Mouse (Mus musculus) MEL (cell line): ENCODE measurements around the gene Klhl23. TPM values are rescaled to one million over a fixed set of nuclear protein-coding genes. Genes with fewer than 3 reads are reported as not detected.

ENCODE experiments used
- DNase-seq: peaks from one replicate; pipeline ENCODE4 v3.0.0; 2011; ENCODE audit warnings: low read depth, low spot score
- H3K27ac ChIP-seq: 2 replicates; pipeline ENCODE4 v1.5.1; 2012; ENCODE audit warnings: low read depth, mild to moderate bottlenecking, control low read depth, low read length, moderate library complexity; ENCODE audit not compliant: control insufficient read depth
- H3K27me3 ChIP-seq, 2 experiments: fragments of 150-350 bp in 1 of 2; sonication (generic) in 1 of 2; 2 replicates each; pipeline ENCODE4 v1.6.1; 2012; ENCODE audit warnings: low read length in 2 of 2, mild to moderate bottlenecking in 2 of 2, improper control_type of control experiment in 1 of 2, moderate library complexity in 1 of 2; ENCODE audit not compliant: insufficient read depth in 2 of 2, control insufficient read depth in 1 of 2
- H3K36me3 ChIP-seq, 2 experiments: 2 replicates each; pipeline ENCODE4 v1.6.1; 2012 to 2014; ENCODE audit warnings: low read length in 2 of 2, improper control_type of control experiment in 1 of 2, inconsistent platforms in 1 of 2, mild to moderate bottlenecking in 1 of 2; ENCODE audit not compliant: insufficient read depth in 2 of 2, control insufficient read depth in 1 of 2
- H3K4me1 ChIP-seq, 2 experiments: fragments of 150-350 bp in 1 of 2; sonication (generic) in 1 of 2; 2 replicates each; pipeline ENCODE4 v1.6.1; 2012; ENCODE audit warnings: low read length in 2 of 2, improper control_type of control experiment in 1 of 2, mild to moderate bottlenecking in 1 of 2; ENCODE audit not compliant: insufficient read depth in 2 of 2, control insufficient read depth in 1 of 2
- H3K4me3 ChIP-seq, 2 experiments: fragments of 150-350 bp in 1 of 2; sonication (generic) in 1 of 2; 2 replicates each; pipeline ENCODE4 v1.5.1; 2012; ENCODE audit warnings: low read depth in 2 of 2, low read length in 2 of 2, mild to moderate bottlenecking in 2 of 2, moderate library complexity in 2 of 2, control low read depth in 1 of 2, improper control_type of control experiment in 1 of 2; ENCODE audit not compliant: control insufficient read depth in 1 of 2, insufficient read depth in 1 of 2
- H3K79me2 ChIP-seq: 2 replicates; pipeline ENCODE4 v1.6.1; 2012; ENCODE audit warnings: mild to moderate bottlenecking, low read length, moderate library complexity; ENCODE audit not compliant: control insufficient read depth, poor library complexity, insufficient read depth
- H3K9ac ChIP-seq: 2 replicates; pipeline ENCODE4 v1.6.1; 2012; ENCODE audit warnings: low read depth, mild to moderate bottlenecking, control low read depth, low read length, moderate library complexity; ENCODE audit not compliant: control insufficient read depth, poor library complexity, severe bottlenecking
- H3K9me3 ChIP-seq: fragments of 150-350 bp; sonication (generic); replicated peaks from 2 replicates; pipeline ENCODE4 v1.6.1; 2012; ENCODE audit warnings: mild to moderate bottlenecking, low read length, improper control_type of control experiment, moderate library complexity; ENCODE audit not compliant: insufficient read depth
- CHD1 ChIP-seq: IDR thresholded peaks from 2 replicates; pipeline ENCODE4 v1.6.1; 2012; ENCODE audit warnings: low read depth, mild to moderate bottlenecking, inconsistent platforms, low read length, improper control_type of control experiment
- CHD2 ChIP-seq: IDR thresholded peaks from 2 replicates; pipeline ENCODE4 v1.6.1; 2011; ENCODE audit warnings: low read length, improper control_type of control experiment
- ELF1 ChIP-seq: IDR thresholded peaks from 2 replicates; pipeline ENCODE4 v1.6.1; 2014; ENCODE audit warnings: low read depth, mild to moderate bottlenecking, inconsistent platforms, low read length, improper control_type of control experiment, moderate library complexity
- EP300 ChIP-seq, 2 experiments: IDR thresholded peaks; 2 replicates each; pipeline ENCODE4 v1.6.1; 2011; ENCODE audit warnings: improper control_type of control experiment in 2 of 2, low read length in 2 of 2, low read depth in 1 of 2, mild to moderate bottlenecking in 1 of 2
- ETS1 ChIP-seq: IDR thresholded peaks from 2 replicates; pipeline ENCODE4 v1.6.1; 2012; ENCODE audit warnings: low read depth, mild to moderate bottlenecking, inconsistent platforms, low read length, improper control_type of control experiment, moderate library complexity
- GABPA ChIP-seq: IDR thresholded peaks from 2 replicates; pipeline ENCODE4 v1.6.1; 2012; ENCODE audit warnings: low read depth, mild to moderate bottlenecking, inconsistent platforms, low read length, improper control_type of control experiment, moderate library complexity
- KAT2A ChIP-seq: conservative IDR thresholded peaks from 2 replicates; pipeline ENCODE4 v1.6.1; 2012; ENCODE audit warnings: low read depth, low read length, improper control_type of control experiment, inconsistent platforms
- MAFK ChIP-seq: IDR thresholded peaks from 2 replicates; pipeline ENCODE4 v1.6.1; 2011; ENCODE audit warnings: low read depth, mild to moderate bottlenecking, low read length, improper control_type of control experiment, borderline replicate concordance
- MEF2A ChIP-seq: IDR thresholded peaks from 2 replicates; pipeline ENCODE4 v1.6.1; 2014; ENCODE audit warnings: low read depth, mild to moderate bottlenecking, inconsistent platforms, low read length, improper control_type of control experiment; ENCODE audit not compliant: poor library complexity, insufficient replicate concordance, severe bottlenecking; ENCODE audit errors: extremely low read depth
- MXI1 ChIP-seq: IDR thresholded peaks from 2 replicates; pipeline ENCODE4 v1.6.1; 2011; ENCODE audit warnings: mild to moderate bottlenecking, low read depth, low read length, improper control_type of control experiment
- MYC ChIP-seq: IDR thresholded peaks from 2 replicates; pipeline ENCODE4 v1.6.1; 2011; ENCODE audit warnings: low read depth, mild to moderate bottlenecking, low read length, improper control_type of control experiment, moderate library complexity
- POLR2AphosphoS5 ChIP-seq: IDR thresholded peaks from 2 replicates; pipeline ENCODE4 v1.6.1; 2012; ENCODE audit warnings: low read depth, borderline replicate concordance, mild to moderate bottlenecking, inconsistent platforms, low read length, moderate library complexity, mixed read lengths
- RAD21 ChIP-seq: IDR thresholded peaks from 2 replicates; pipeline ENCODE4 v1.6.1; 2011; ENCODE audit warnings: mild to moderate bottlenecking, low read depth, low read length, improper control_type of control experiment
- RCOR1 ChIP-seq: IDR thresholded peaks from 2 replicates; pipeline ENCODE4 v1.6.1; 2012; ENCODE audit warnings: low read depth, mild to moderate bottlenecking, inconsistent platforms, low read length, improper control_type of control experiment
- SIN3A ChIP-seq: IDR thresholded peaks from 2 replicates; pipeline ENCODE4 v1.6.1; 2012; ENCODE audit warnings: low read length, improper control_type of control experiment, inconsistent platforms
- SMC3 ChIP-seq: IDR thresholded peaks from 2 replicates; pipeline ENCODE4 v1.6.1; 2011; ENCODE audit warnings: low read depth, low read length, improper control_type of control experiment
- TCF12 ChIP-seq: IDR thresholded peaks from 2 replicates; pipeline ENCODE4 v1.6.1; 2014; ENCODE audit warnings: low read depth, mild to moderate bottlenecking, inconsistent platforms, low read length, improper control_type of control experiment, moderate library complexity
- ZC3H11A ChIP-seq: IDR thresholded peaks from 2 replicates; pipeline ENCODE4 v1.6.1; 2012; ENCODE audit warnings: low read depth, mild to moderate bottlenecking, inconsistent platforms, low read length, improper control_type of control experiment
- ZKSCAN1 ChIP-seq: IDR thresholded peaks from 2 replicates; pipeline ENCODE4 v1.6.1; 2012; ENCODE audit warnings: low read depth, mild to moderate bottlenecking, inconsistent platforms, low read length, improper control_type of control experiment, moderate library complexity
- polyA plus RNA-seq, 2 experiments: library from polyadenylated mRNA; stranded (reverse) in 1 of 2; unstranded in 1 of 2; fragments of >175 nt in 1 of 2; fragments of >200 nt in 1 of 2; gene quantifications; 2 replicates each; pipeline versions ENCODE4 v1.2.1 to v1.2.4; 2012; ENCODE audit warnings: low replicate concordance in 2 of 2, low read depth in 1 of 2; ENCODE audit not compliant: insufficient read length in 2 of 2, insufficient read depth in 1 of 2, missing spikeins in 1 of 2
- total RNA-seq: library from RNA; depleted of rRNA; stranded (reverse); fragments of 300-350 nt; gene quantifications from 2 replicates; pipeline ENCODE4 v1.2.3, GENCODE M21; 2012

Klhl23 gene
- total and polyA plus RNA-seq, 3 experiments: 24.8 to 238 (median 31.4) TPM

GRCm38 (mm10) chr2:69778836-69779177, 42.9 kb upstream of the Klhl23 start (continued):
- TF ChIP-seq ZKSCAN1: no peak

- Histone ChIP-seq H3K79me2 (0 out of 2 replicates have a peak, but pooled peaks cover 3% of the 10 kb centered on the region), H3K9ac (peak overlapping the region; percentile 55), H3K9me3 (no peaks in the 10 kb centered on the region), H3K36me3 (peaks cover 4 to 7% of the 10 kb centered on the region in 2 experiments; a peak in 2 of 4 replicates), H3K27ac (no peak overlapping the region), H3K4me1 (peaks cover 3 to 6% of the 10 kb centered on the region in 2 experiments; a peak in 3 of 4 replicates), H3K4me3 (peak overlapping the region; percentile 75 to 83), H3K27me3 (no peaks in the 10 kb centered on the region)
- TF ChIP-seq RAD21 (no peak), MXI1 (no peak), POLR2AphosphoS5 (no peak), ETS1 (no peak), ZC3H11A (no peak), ELF1 (no peak), RCOR1 (no peak), EP300 (IDR thresholded peaks at IDR 0.05; ENCODE audit: low read depth in 1 of 2, low read length in 2 of 2) (no peak), SIN3A (no peak), MEF2A (no peak), CHD2 (no peak), MYC (no peak), GABPA (no peak), SMC3 (no peak), KAT2A (no peak), TCF12 (no peak), MAFK (no peak), CHD1 (no peak)
- no peak for DNase-seq
Observed at GRCm38 (mm10) chr2:69788974-69789373, 32.8 kb upstream of the Klhl23 start.
